Mouse (Mus musculus) liver, adult 2 months (tissue): Measurements from ENCODE around the gene Ren1.

Experiments
- CTCF ChIP-seq: fragments of 200-500 bp; IDR thresholded peaks from 2 replicates; pipeline ENCODE4 v1.5.1; 2011; ENCODE audit warnings: low read depth, low read length, control low read depth
- POLR2A ChIP-seq: fragments of 200-500 bp; IDR thresholded peaks from 2 replicates; pipeline ENCODE4 v1.6.1; 2011; ENCODE audit warnings: low read length, control low read depth; ENCODE audit not compliant: insufficient read depth; ENCODE audit errors: extremely low read depth

GRCm38 (mm10) chr1:133380347-133381065, 30.2 kb downstream of the Ren1 start:
- TF ChIP-seq CTCF (peak; percentile 40), POLR2A (no peak)
